Mouse (Mus musculus): ENCODE measurements around the gene Abi3bp.

GRCm38 (mm10) chr16:56673420-56673819 lies 195.7 kb downstream of the Abi3bp start:
- TF ChIP-seq CTCF (IDR thresholded peaks at IDR 0.05; ENCODE audit: low read depth, low read length) = no peak
- TF ChIP-seq POLR2A (IDR thresholded peaks at IDR 0.05; ENCODE audit: extremely low read depth, insufficient read depth, low read length) = no peak
